Mouse (Mus musculus): Measurements from ENCODE around the gene Psmc6.

DNA sequence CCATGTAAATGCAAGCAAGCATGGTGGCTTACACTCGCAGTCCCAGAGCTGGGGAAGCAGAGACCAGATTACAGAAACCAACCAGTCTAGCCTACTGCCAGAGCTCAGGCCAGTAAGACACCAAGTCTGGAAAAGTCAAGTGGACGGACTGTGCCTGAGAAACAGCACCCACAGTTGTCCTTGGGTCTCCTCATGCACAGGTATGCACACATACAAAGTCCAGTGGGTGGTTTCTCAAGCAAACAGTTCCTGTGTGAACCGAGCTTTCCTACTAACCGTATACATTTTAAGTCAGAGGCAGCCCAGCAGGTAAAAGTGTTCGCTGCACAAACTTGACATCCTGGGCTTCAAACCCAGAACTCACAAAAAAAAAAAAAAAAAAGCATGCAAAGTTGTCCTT lies 23.7 kb upstream of the Psmc6 start:
- TF ChIP-seq ZNF384 (IDR thresholded peaks at IDR 0.05; ENCODE audit: low read depth, low read length): no peak
- TF ChIP-seq CTCF (IDR thresholded peaks at IDR 0.05 in 2 of 3, conservative IDR thresholded peaks at IDR 0.05 in 1 of 3; ENCODE audit: control insufficient read depth in 1 of 3, insufficient read depth in 1 of 3, low read depth in 2 of 3, low read length in 3 of 3, poor library complexity in 1 of 3, severe bottlenecking in 1 of 3): no peak
- no peak for TF ChIP-seq CHD2 (IDR thresholded peaks at IDR 0.05; ENCODE audit: low read length)
- TF ChIP-seq JUND (IDR thresholded peaks at IDR 0.05; ENCODE audit: low read depth, low read length): no peak
- TF ChIP-seq E2F4 (IDR thresholded peaks at IDR 0.05; ENCODE audit: borderline replicate concordance, low read depth, low read length): no peak
- no peak for TF ChIP-seq POLR2A (IDR thresholded peaks at IDR 0.05; ENCODE audit: control insufficient read depth in 1 of 2, insufficient read depth in 1 of 2, low read depth in 1 of 2, low read length in 2 of 2, poor library complexity in 1 of 2)
- TF ChIP-seq KAT2A (conservative IDR thresholded peaks at IDR 0.05; ENCODE audit: low read depth, low read length): no peak
- TF ChIP-seq RCOR1 (IDR thresholded peaks at IDR 0.05; ENCODE audit: low read depth, low read length): no peak
- TF ChIP-seq EP300 (IDR thresholded peaks at IDR 0.05; ENCODE audit: low read depth in 1 of 2, low read length in 2 of 2): no peak
- TF ChIP-seq MXI1 (IDR thresholded peaks at IDR 0.05; ENCODE audit: low read depth, low read length): no peak
